Mouse (Mus musculus): Measurements from ENCODE around the gene Gm49403.
"Not testable (repeated sequence)": the region's sequence is repeated elsewhere in the genome, so short reads cannot be mapped to it uniquely, and the experiment has no call there.

The Gm49403 gene

DNA sequence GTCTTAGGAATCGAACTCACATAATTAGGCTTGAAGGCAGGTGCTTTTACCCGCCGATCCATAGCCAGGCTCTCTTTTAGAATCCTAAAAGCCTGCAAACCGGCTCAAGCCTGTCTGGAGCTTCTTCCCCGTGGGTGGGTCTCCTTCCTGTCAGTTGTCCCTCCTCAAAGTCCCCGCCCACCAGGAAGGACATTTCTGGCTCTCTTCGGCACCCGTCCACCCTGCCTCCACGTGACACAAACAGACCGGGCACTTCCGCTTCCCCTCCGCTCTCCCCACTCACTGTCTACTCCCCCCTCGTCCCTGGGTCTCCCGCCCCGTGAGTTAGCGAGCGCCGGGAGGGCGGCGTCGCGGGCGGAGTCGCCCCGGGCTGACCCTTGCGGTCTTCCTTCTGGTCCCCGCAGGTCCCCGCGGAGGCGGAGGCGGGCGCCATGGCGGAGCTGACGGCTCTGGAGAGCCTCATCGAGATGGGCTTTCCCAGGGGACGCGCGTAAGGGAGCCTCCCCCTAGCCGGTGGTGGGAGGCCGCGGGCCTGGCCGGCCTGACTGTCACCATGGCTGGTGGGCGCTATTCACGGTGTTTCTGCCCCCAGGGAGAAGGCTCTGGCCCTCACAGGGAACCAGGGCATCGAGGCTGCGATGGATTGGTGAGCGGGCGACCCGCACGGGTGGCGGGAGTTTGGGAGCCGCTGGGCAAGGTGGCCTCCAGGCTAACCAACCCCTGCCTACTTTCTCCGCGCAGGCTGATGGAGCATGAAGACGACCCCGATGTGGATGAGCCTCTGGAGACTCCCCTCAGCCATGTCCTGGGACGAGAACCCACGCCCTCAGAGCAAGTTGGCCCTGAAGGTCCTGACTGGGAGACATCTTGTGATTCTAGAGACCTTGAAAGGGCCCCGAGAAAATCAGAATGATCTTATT, 12.2 kb upstream of the Gm49403 start, which contains the start of gene Ubxn1:
Gene Ubxn1, plus strand, starts transcription at position 230 of the 920 bp plus-strand sequence.
- DNase-seq (ENCODE audit: low read depth): peak; percentile 94

DNA sequence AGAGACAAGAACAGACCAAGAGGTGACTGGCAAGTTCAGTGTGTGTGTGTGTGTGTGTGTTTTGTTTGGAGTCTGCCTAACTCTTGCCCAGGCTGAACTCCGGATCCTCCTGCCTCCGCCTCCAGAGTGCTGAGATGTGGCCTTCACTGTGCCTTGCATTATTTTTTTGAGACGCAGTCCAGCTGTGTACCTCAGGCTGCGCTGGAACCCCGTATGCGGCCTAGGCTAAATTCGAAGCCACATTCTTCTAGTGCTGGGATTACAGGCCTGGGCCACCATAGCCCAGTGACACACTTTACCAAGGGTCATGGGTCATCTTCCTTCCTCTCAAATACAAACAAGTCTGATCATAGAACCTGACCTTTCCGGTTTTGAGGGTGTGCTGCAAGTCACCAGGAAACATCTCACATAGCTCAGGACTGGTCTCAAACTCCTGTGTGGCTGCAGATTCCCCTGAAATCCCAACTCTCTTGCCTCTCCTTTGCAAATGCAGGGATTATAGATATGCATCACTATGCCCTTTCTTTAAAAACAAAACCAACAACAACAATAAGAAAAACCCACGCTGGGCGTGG, 11.4 kb upstream of the Gm49403 start:
- DNase-seq (ENCODE audit: low read depth): no peak

DNA sequence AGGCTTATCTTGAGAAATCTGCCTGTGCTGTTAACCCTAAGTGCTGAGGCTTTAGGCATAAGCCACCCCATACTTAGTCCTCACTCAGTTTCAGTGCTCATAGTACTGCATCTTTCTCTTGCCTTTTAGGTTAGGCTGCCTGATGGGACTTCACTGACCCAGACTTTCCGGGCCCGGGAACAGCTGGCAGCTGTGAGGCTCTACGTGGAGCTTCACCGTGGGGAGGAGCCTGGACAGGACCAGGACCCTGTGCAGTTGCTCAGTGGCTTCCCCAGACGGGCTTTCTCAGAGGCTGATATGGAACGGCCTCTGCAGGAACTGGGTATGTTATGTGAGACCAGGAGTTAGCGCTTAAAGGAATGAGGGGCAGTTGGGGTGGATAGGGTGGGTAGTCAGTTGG, 8.7 kb upstream of the Gm49403 start:
- no peak for DNase-seq (ENCODE audit: low read depth)

DNA sequence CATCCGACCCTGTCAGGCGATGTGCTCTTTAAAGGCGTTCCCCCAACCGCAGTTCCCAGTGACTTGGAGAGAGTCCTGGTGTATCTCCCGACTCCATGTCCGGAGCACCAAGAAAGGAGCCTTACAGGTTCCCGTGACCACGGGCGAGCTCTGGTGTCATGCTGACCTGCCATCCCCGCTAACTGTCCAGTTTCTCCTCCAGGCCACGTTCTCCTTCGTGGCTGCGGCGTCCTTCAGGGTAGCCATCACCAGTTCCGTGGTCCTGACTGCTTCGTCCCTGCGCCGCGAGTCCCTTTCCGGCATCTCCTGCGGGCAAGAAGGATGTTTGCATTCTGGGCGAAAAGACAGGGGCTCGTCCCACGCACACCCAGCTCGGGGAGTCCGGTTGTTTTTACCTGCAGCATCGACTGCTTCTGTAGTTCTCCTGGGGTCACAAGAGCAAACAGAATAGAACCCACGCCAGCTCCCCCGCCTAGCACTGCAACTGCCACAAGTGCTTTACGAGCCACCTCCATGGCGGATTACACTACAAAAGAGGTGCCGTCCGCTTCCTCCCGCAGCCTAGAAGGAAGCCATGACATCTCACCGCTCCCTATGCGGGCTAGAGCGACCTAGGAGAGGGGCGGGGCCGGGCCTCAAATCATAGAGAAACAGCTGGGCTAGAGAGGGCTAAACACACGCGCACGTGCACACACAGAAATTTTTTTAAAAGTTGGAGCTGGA, 3.3 kb upstream of the Gm49403 start, which contains the start of gene Uqcc3:
Gene Uqcc3, minus strand, starts transcription at position 613 of the 723 bp plus-strand sequence.
- peak; percentile 82 for DNase-seq (ENCODE audit: low read depth)

DNA sequence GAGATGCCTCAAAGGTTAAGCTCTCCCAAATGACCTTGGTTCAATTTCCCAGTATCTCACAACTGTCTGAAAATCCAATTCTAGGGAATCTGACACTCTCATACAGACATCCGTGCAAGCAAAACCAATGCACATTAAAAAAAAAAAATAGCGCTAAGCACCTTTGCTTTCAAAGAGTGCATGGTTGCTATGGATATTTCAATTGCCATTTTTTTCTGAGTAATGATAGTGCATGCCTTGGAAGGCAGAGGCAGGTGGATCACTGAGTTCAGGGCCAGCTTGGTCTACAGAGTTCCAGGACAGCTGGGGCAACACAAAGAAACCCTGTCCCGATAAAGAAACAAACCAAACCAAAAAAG, 2.7 kb upstream of the Gm49403 start:
- DNase-seq (ENCODE audit: low read depth): no peak

DNA sequence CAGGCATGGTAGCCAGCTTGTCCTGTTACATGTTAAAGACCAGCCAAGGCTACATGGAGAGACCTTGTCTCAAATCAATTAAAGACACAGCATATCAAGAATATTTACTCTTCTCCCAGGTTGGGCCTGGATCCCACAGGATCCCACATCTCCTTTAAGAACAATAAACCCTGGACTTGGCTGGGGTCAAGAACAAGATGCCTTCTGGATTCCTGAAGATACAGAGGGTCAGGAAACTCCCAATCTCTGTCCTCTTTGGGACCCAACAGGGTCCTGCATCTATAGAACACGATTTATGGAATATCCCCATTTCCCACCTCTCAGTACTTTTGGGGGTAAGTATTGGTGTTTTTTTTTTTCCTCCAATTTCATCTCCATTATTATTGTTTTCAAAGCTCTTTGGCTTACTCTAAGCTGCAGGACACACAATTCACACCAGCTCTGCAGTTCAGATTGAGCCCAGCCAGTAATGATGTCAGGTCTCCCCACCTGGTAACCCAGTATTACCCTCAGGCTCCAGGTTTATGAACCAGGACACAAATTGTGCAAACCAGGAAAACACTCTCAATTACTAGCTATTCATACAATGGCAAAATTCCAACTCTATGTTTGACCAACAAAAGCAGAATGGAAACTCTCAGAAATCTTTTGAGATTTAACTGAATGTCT, 3.3 kb downstream of the Gm49403 start:
- DNase-seq (ENCODE audit: low read depth): no peak

DNA sequence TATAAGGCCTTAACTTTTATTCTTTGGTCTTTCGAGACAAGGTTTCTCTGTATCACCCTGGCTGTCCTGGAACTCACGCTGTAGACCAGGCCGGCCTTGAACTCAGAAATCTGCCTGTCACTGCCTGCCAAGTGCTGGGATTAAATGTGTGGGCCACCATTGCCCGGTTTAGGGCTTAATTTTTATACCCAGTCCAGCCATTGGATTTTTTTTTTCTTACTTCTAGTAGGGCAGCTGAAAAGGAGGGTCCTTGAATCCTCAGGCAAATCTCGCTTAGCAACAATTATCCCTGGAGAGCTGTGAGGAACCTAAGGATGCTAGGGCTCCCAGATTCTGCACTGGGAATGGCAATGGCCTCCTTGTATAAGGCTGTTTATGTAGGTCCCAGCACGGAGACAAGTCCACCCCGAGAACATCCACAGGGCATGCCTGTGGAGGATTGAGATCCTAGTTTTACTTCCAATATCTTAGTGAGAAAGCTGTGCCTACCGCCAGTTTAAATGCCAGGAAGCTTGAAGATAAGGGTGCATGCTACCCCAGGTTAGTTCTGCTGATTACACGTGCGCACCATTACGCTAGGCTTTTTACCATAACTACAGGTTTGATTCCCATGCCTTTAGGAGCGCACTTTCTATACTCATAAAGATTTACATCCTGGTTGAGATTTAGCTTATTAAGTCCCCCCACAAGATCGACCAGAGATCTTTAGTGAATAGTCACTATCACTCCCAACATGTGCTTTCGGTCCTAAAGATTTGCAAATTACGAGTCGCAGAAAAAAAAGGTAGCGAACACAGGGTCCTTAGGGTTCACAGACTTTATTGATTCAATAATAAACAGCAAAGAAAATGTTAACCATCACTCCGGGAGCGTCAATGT, 4.1 kb downstream of the Gm49403 start:
- DNase-seq (ENCODE audit: low read depth): no peak

DNA sequence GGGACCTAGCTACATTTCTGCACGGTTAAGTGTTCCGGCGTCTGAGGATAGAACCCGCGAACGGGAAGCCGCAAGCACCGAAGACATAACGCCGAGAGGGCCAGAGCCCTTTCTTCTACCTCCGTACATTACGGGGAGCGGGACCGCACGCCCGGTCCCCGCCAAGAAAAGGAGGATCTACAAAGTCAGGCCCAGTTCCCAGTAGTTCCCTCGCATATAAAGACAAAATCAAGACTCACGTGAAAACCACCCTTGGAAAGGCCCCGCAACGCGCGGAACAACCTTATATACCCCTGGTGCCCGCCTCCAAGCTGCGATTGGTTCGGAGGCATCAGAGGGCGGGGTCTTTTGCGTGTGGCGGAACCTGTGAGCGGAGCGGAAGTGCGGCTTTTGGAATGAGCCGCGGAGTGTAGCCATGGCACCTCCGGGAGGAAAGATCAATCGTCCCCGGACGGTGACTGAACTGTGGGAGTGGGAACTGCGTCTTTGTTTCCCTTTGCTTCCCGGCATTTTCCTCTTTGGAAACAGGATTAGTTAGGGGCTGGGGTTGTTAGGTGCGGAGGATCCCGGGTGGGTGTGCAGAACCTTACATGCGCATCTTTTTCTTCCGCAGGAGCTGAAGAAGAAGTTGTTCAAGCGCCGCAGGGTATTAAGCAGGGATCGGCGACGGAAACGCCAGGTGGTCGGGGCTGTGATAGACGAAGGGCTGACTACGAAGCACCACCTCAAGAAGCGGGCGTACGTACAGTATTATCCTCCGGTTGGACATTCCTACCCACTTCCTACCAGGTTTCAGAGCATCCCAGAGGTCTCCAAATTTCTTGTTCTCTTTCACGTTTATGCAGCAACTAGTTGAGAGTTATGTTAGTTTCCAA, 5.0 kb downstream of the Gm49403 start, which contains the start of the genes 1810009A15Rik and Gm49416:
Gene 1810009A15Rik, plus strand, starts transcription at position 343 of the 875 bp plus-strand sequence.
Gene Gm49416, plus strand, starts transcription at position 416 of the 875 bp plus-strand sequence.
- peak; percentile 94 for DNase-seq (ENCODE audit: low read depth)

DNA sequence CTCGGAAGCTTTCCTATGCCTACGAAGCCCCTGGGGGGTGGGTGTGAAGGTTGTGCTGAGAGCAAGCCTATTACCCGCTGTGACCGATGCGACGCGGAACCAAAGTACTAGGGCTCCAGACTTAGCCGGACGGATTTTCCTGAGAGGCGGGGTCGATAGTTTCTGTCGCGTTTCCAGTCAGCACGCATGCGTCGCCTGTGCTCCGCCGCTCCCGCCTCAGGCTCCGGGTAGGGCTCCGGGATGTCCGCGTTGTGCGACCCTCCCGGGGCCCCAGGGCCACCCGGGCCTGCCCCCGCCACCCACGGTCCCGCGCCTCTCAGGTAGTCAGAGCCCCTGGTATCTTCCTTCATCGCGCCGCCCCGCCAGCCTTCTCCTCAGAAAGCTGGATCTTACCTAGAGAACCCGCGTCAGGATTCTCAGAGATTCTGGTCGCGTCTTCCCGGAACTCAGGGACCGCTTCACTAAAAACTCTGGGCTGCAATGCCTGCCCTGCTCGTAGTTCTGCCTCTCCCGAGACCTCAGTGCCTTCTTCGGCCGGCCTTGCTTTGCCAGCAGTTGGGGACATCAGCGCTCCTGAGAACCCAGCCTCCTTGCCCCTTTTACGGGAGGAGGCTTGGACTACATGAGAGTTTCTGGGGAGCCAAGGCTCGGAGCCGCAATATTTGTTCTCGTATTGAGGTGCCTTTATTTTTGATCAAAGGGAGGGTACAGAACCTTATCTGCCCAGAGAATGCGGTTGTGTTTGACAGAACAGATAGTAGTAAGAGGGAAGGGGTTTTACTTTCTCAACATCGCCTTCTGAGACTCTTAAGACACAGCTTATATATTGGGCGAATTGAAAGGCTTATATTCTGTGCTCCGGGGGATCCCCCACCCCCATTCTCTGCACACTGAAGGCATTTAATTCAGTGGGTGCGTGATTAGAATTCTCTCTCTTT, 9.4 kb downstream of the Gm49403 start, which contains the start of gene Ints5:
Gene Ints5, plus strand, starts transcription at position 177 of the 938 bp plus-strand sequence.
- peak; percentile 91 for DNase-seq (ENCODE audit: low read depth)

DNA sequence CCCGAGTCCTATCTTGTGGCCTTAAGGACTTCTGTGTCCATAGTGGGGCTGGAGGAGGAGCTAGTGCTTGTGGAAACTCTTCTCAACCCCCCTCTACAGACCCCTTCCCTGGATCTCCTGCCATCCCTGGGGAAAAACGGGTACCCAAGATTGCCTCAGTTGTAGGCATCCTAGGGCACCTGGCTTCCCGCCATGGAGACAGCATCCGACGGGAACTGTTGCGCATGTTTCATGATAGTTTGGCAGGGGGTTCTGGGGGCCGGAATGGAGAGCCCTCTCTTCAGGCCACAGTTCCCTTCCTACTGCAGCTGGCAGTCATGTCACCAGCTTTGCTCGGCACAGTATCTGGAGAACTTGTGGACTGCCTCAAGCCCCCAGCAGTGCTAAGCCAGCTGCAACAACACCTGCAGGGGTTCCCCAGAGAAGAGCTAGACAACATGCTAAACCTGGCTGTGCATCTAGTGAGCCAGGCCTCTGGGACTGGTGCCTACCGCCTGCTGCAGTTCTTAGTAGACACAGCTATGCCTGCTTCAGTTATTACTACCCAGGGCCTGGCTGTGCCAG, 11.7 kb downstream of the Gm49403 start:
- no peak for DNase-seq (ENCODE audit: low read depth)

DNA sequence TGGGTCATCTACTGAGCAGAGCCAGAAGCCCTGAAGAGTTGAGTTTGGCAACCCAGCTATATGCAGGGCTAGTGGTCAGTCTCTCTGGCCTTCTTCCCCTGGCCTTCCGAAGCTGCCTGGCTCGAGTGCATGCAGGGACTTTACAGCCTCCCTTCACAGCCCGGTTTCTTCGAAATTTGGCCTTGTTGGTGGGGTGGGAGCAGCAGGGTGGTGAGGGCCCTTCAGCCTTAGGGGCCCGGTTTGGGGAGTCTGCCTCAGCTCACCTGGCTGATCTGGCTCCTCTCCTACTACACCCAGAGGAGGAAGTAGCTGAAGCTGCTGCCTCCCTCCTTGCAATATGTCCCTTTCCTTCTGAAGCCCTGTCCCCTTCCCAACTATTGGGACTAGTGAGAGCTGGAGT, 12.5 kb downstream of the Gm49403 start:
- DNase-seq (ENCODE audit: low read depth): not testable (repeated sequence)

DNA sequence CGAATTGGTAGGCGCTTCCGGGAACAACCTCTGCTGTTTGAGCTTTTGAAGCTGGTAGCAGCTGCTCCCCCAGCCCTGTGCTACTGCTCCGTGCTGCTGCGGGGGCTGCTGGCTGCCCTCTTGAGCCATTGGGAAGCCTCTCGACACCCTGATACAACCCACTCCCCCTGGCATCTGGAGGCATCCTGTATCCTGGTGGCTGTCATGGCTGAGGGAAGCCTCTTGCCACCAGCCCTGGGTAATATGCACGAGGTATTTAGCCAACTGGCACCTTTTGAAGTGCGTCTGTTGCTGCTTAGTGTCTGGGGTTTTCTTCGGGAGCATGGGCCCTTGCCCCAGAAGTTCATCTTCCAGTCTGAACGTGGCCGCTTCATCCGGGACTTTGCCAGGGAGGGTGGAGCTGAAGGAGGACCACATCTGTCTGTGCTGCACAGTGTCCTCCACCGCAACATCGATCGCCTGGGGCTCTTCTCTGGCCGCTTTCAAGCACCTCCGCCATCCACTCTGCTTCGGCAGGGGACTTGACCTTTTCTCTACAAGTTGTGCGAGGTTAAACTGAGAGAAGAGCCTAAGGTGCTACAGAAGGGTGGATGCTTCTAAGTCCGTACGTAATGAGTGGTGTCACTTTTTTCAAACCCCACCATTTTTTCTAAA, 13.6 kb downstream of the Gm49403 start:
- DNase-seq (ENCODE audit: low read depth): not testable (repeated sequence)

DNA sequence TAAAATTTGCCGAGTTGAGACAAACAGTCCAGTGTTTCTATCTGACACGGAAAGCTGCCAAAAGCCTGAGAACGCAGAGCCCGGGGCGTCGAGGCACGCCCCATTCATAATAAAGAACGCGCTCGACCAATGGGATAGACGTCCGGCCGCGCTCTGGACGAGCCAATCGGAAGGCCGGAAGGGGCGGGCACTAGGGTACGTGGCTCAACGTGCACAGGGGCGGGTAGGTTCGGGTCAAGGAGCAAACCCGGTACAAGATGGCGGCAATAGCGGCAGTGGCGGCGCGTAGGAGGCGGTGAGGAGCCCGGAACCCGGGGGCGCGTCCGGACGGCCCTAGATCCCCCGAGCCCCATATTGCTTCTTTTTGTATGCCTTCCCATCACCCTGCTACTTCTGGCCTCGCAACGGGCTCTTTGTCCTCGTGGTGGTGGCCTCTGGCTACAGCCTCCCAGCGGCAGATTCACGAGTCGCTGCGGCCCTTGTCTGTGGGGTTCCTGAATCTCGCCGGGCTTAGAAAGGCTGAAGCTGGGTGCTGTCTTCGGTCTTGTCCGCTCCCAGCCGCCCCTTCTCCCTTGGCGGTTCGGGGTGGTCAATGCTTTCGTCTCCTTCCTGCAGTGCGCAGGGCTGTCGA, 14.2 kb downstream of the Gm49403 start, which contains the start of gene Ganab:
Gene Ganab, plus strand, starts transcription at position 207 of the 631 bp plus-strand sequence.
- DNase-seq (ENCODE audit: low read depth): peak; percentile 95

DNA sequence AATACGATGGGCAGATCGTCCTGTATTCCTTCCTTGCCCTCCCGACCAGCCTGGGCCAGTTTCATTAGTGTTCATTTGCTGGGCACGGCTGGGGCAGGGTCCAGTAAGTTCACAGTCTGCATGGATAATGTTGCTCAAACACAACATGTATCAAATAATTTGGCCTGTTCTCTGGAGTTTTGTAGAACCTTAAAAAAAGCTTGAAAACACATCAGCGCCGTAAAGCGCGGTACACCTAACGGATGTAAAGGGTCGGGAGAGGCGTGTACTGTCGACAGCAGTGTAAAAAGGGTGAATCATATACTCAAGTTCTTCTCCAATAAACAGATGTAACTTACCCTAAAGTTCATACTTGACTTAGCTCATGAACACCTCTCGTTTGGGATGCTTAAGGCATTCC, 14.8 kb downstream of the Gm49403 start:
- no peak for DNase-seq (ENCODE audit: low read depth)

DNA sequence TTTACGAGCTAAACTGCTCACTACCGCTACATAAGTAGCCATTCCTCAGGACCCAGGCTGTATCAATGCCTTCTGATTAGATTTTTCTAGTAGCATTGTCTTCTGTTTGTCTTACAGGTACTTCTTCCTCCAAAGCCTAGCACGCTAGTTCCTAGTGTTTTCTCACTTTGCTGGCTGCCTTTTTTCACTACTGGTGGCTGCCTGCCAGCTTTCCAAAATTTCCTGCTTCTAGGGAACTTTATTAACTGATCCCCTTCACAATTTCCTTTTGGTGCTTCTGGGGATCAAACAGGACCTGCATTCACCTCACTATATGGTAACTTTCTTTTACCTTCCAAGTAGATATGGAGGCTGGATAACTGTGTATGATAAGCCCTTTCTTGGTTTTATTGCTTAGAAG, 15.3 kb downstream of the Gm49403 start:
- no peak for DNase-seq (ENCODE audit: low read depth)

DNA sequence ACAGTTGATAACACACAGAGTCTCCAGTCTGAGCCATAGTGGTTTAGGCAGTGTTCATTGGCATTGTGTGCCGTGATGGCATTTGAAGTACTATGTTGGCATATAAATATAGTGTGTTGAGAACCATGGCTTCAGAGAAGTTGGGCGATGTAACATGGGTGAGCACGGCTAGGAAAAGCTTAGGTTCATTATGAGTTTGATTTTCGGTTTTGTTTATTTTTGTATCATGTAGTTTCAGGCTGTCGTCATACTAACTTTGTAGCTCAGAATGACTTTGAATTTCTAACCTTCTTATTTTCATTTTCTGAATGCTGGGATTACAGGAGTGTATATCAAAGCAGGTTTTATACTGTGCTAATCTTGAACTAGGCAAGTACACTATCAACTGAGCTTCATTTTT, 19.7 kb downstream of the Gm49403 start:
- DNase-seq (ENCODE audit: low read depth): no peak

DNA sequence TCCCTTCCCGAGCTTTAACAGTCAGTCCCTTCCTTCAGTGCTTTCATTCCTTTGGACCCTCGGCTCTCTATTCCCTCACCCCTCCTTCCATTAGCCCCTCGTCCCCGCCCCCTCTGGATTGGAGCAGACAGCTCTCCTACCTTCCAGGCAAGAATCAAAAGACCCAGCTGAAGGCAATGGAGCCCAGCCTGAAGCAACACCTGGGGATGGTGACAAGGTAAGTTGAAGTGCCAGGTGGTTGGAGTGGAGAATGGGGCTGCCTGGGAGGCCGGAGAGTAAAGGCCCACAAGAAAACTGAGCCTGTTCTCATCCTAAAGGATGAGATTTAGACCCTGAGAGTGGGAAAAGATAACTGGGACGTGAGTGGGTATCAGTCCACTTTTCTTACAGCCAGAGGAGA, 24.8 kb downstream of the Gm49403 start:
- no peak for DNase-seq (ENCODE audit: low read depth)
